Mouse (Mus musculus) midbrain, embryonic 14.5 days (tissue): ENCODE results near the gene Bach2. TPM values are rescaled to one million over a fixed set of nuclear protein-coding genes. Genes with fewer than 3 reads are reported as not detected.

Source experiments
- ATAC-seq: fragments of 200-750 bp; cut with Nextera tagmentation; 2 replicates; pipeline ENCODE4 v1.8.0; 2017; ENCODE audit warnings: moderate number of reproducible peaks, moderate library complexity; ENCODE audit not compliant: low FRiP score, low TSS enrichment
- DNase-seq: peaks from one replicate; pipeline ENCODE4 v3.0.0-alpha.2; 2015
- H3K27ac ChIP-seq: fragments of 300-500 bp; sonication (generic); replicated peaks from 2 replicates; pipeline ENCODE4 v1.5.1; 2014; ENCODE audit warnings: mild to moderate bottlenecking, low read depth, low read length, moderate library complexity
- H3K27me3 ChIP-seq: fragments of 300-500 bp; sonication (generic); 2 replicates; pipeline ENCODE4 v1.6.1; 2014; ENCODE audit warnings: low read length, control low read depth, mixed read lengths; ENCODE audit not compliant: control insufficient read depth, insufficient read depth
- H3K36me3 ChIP-seq: fragments of 300-500 bp; sonication (generic); 2 replicates; pipeline ENCODE4 v1.6.1; 2014; ENCODE audit warnings: low read length, control low read depth; ENCODE audit not compliant: control insufficient read depth, insufficient read depth
- H3K4me1 ChIP-seq: fragments of 300-500 bp; sonication (generic); 2 replicates; pipeline ENCODE4 v1.6.1; 2014; ENCODE audit warnings: mild to moderate bottlenecking, antibody characterized with exemption, low read length, control low read depth; ENCODE audit not compliant: control insufficient read depth, insufficient read depth
- H3K4me2 ChIP-seq: fragments of 300-500 bp; sonication (generic); 2 replicates; pipeline ENCODE4 v1.6.1; 2014; ENCODE audit warnings: mild to moderate bottlenecking, low read length, moderate library complexity
- H3K4me3 ChIP-seq: fragments of 300-500 bp; sonication (generic); replicated peaks from 2 replicates; pipeline ENCODE4 v1.5.1; 2014; ENCODE audit warnings: low read depth, low read length
- H3K9ac ChIP-seq: fragments of 300-500 bp; sonication (generic); replicated peaks from 2 replicates; pipeline ENCODE4 v1.6.1; 2014; ENCODE audit warnings: mild to moderate bottlenecking, low read length, moderate library complexity
- H3K9me3 ChIP-seq: fragments of 300-500 bp; sonication (generic); 2 replicates; pipeline ENCODE4 v1.6.1; 2016; ENCODE audit warnings: low read length, control low read depth, mixed read lengths; ENCODE audit not compliant: control insufficient read depth
- WGBS: fragments of 180-500 bp; shearing (Covaris S2); extraction: QIAGEN DNeasy Blood & Tissue Kit; methylation state at CpG from one replicate; pipeline ENCODE4 v1.1.7; 2014; 5-methylcytosine and 5-hydroxymethylcytosine counted together
- polyA plus RNA-seq: library from polyadenylated mRNA; unstranded; fragments of >200 nt; fragmentation: Nextera tagmentation; extraction: Ambion mirVana; gene quantifications from 2 replicates; pipeline ENCODE4 v1.2.1, GENCODE M21; 2014

Gene Bach2
- polyA plus RNA-seq, 1 experiment from 2014 or later = 27.0 TPM

DNA sequence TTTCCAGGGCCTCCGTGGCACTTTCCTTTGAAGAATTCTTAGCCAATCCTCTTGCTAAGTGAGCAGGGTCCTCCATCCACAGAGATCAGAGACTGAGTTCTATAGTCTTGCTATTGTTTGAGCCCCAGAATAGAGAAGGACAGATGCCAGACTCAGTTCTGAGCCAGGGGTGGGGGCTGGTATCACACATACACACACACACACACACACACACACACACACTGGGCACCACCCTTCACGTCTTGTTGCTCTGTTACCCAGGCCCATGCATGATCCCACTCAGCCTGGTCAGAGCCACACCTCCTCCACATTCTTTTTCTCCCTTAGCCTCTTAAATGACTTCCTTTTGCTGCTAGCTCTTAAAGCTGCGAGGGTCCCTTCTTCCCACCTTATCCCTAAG, 121.0 kb downstream of the Bach2 start:
- no peaks in the 10 kb centered on the region for H3K36me3 ChIP-seq
- H3K4me2 ChIP-seq = peak overlapping the region; percentile 34; the same call in 1 of the 2 replicates
- no peaks in the 10 kb centered on the region for H3K9me3 ChIP-seq
- H3K4me1 ChIP-seq = peaks cover 36% of the 10 kb centered on the region
- peak overlapping the region; percentile 77 for H3K27ac ChIP-seq
- whole genome bisulfite sequencing = 18% methylated on average over 3 of the region's 3 CpGs
- H3K4me3 ChIP-seq = no peak overlapping the region
- DNase-seq (peak; percentile 39), ATAC-seq (0 out of 2 replicates have a peak, but pooled peaks have one; percentile 19)
- no peak overlapping the region for H3K9ac ChIP-seq
- H3K27me3 ChIP-seq = no peaks in the 10 kb centered on the region

DNA sequence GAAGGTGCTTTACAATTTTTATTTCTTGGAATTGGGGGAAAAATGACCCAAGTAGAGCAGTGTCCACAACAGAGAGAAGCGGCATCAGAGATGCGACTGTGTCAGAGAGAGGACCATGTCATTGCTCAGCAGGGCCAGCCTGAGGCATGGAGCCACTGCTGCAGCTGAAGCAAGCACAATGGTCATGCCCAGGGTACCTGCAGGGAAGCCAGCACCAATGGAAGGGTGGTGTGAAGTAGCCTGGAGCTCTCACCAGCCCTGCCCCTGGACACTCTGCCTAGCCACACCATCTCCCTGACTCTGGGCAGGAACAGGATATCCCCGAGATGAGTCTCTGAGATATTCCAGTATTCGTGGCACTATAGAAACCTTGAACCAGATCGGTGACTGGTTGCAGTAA, 121.9 kb downstream of the Bach2 start:
- DNase-seq (no peak), ATAC-seq (no peak)
- no peaks in the 10 kb centered on the region for H3K36me3 ChIP-seq
- H3K4me2 ChIP-seq = no peak overlapping the region
- 95% methylated on average over 5 of the region's 5 CpGs for WGBS
- H3K9ac ChIP-seq = no peak overlapping the region
- H3K27ac ChIP-seq = no peak overlapping the region
- peaks cover 43% of the 10 kb centered on the region for H3K4me1 ChIP-seq
- no peak overlapping the region for H3K4me3 ChIP-seq
- H3K9me3 ChIP-seq = no peaks in the 10 kb centered on the region
- no peaks in the 10 kb centered on the region for H3K27me3 ChIP-seq

DNA sequence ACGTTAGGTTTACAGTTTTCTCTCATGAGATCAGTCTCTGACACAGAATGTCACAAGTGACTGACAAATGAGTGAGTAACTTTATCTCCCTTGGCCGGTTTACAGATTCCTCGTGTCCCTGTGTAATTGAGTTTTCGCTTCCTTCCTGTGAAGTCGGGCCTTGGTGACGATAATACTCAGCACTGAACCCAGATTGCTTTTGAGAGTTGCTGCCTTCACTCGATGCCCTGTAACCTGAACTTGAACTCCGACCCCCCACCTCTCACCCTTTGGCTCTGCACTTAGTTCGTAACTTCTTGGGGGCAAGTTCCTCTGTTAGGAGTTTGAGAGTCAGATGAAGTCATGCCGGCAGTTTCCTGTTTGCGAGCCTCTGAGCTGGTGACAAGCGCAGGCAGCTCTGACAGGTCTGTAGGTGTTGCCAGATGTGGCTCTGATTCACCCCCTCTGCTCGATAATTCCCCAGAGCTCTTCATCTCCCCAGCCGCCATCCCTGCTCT, 124.9 kb downstream of the Bach2 start:
- Histone ChIP-seq H3K9ac (no peak overlapping the region), H3K9me3 (no peaks in the 10 kb centered on the region), H3K36me3 (no peaks in the 10 kb centered on the region), H3K4me3 (no peak overlapping the region), H3K27ac (no peak overlapping the region), H3K4me1 (peaks cover 38% of the 10 kb centered on the region), H3K27me3 (no peaks in the 10 kb centered on the region), H3K4me2 (no peak overlapping the region)
- DNase-seq (no peak), ATAC-seq (no peak)
- WGBS = 80% methylated on average over 14 of the region's 14 CpGs

DNA sequence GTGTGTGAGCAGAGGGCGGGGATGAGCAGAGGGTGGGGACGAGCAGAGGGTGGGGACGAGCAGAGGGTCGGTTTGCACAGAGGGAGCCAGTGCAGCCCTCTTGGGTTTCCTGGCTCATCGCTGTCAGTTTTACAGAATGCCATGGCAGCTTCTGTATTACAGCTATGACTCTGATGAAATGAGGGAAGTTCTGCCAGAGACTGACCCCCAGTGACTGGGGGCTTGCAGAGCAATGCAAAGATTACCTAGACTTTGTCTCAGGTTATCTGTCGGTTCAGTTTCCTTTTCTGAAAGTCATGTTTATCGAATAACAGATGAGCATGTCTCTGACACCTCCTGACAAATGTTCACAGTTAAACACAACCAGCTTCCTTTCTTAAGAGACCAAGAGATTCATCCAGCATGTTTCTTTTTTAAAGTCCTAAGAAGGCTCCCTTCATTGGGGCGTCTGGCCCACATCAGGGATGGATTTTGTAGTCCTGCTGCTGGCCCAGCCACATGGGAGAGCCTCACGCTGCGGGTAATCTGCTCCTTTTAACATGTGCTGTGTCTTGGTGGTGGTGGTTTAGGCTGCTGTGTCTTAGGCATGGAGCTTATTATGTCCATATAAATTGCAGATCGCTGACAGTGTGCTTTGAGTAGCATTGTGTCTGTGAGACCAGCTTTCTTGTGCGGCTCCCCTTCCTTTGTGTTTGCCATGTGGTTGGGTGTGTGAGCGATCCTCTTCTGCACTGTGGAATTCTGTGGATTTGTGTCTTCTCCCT, 126.7 kb downstream of the Bach2 start:
- peak overlapping the region; percentile 15 for H3K27ac ChIP-seq
- 31% methylated on average over 13 of the region's 13 CpGs for WGBS
- no peak for DNase-seq
- H3K4me1 ChIP-seq = peaks cover 35% of the 10 kb centered on the region
- H3K36me3 ChIP-seq = no peaks in the 10 kb centered on the region
- no peak for ATAC-seq
- H3K4me2 ChIP-seq = no peak overlapping the region
- H3K4me3 ChIP-seq = no peak overlapping the region
- no peaks in the 10 kb centered on the region for H3K27me3 ChIP-seq
- no peak overlapping the region; the same call in 1 of the 2 replicates for H3K9ac ChIP-seq
- H3K9me3 ChIP-seq = no peaks in the 10 kb centered on the region

DNA sequence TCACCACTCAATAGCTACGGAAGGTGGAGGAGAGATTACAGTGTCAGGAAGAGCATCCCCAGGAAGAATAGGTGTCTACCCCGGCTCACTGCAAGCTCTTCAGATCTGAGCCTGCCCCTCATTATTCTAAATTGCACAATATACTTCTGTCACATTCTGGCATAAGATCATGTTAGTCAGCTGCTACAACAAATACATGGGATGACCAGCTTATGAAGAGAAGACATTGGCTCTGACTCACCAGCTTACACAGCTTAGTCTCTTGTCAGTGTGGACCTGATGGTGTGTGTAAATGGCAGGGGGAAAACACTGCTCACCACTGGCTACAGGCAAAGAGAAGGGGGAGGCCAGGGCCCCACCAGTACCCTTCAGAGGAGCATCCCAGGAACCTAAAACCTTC, 127.6 kb downstream of the Bach2 start:
- WGBS = 79% methylated on average over 2 of the region's 2 CpGs
- DNase-seq (no peak), ATAC-seq (no peak)
- Histone ChIP-seq H3K27me3 (no peaks in the 10 kb centered on the region), H3K4me2 (no peak overlapping the region), H3K36me3 (no peaks in the 10 kb centered on the region), H3K4me1 (peaks cover 44% of the 10 kb centered on the region), H3K9me3 (no peaks in the 10 kb centered on the region), H3K27ac (no peak overlapping the region), H3K4me3 (no peak overlapping the region), H3K9ac (no peak overlapping the region)

DNA sequence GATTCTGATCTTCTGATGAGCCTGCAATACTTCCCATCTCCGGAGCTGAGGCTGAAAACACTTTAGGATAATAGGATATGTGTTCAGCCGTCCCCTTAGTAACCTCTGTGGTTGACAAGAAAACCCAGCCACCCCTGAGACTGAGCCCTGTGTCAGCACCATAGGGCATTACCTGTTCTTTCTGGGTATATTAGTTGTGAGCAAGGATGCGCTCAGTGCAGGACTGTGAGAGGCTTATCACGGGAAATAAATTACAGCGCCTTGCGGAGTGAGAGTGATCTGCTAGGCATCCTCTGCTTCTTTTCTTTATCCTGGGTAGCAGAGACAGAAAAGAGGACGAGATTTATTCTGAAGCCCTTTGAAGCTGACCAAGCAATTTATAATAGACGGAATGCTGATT, 129.7 kb downstream of the Bach2 start:
- Histone ChIP-seq H3K4me3 (no peak overlapping the region), H3K36me3 (no peaks in the 10 kb centered on the region), H3K9me3 (no peaks in the 10 kb centered on the region), H3K4me2 (peak overlapping the region; percentile 21), H3K4me1 (peaks cover 64% of the 10 kb centered on the region), H3K27me3 (no peaks in the 10 kb centered on the region), H3K9ac (no peak overlapping the region), H3K27ac (peak overlapping the region; percentile 68)
- ATAC-seq (peak; percentile 46; the same call in 1 of the 2 replicates), DNase-seq (peak; percentile 64)
- 17% methylated on average over 8 of the region's 8 CpGs for WGBS

DNA sequence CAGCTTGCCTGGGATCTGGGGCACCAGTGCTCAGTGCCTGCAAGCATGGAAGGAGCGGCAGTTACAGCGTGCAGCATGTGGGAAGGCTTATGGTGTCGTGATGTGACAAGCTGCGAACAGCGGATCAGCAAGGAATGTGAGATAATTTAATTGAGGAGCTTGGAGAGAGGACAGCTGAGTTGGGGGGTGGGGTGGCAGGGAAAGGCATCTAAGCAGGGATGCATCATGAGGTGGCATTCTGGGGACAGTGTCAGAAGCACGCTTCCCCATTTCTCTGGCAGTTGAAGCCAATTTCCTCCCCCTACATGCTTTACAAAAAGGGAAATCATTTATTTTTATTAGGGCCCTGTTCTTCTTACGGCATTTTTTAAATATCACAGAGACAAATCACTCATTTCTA, 134.5 kb downstream of the Bach2 start:
- 31% methylated on average over 7 of the region's 7 CpGs for WGBS
- no peak overlapping the region for H3K9ac ChIP-seq
- peaks cover 47% of the 10 kb centered on the region for H3K4me1 ChIP-seq
- DNase-seq (peak; percentile 68), ATAC-seq (no peak)
- no peaks in the 10 kb centered on the region for H3K36me3 ChIP-seq
- no peaks in the 10 kb centered on the region for H3K27me3 ChIP-seq
- no peak overlapping the region for H3K4me3 ChIP-seq
- no peaks in the 10 kb centered on the region for H3K9me3 ChIP-seq
- H3K27ac ChIP-seq = peak overlapping the region; percentile 52
- H3K4me2 ChIP-seq = peak overlapping the region; percentile 9; the same call in 1 of the 2 replicates

DNA sequence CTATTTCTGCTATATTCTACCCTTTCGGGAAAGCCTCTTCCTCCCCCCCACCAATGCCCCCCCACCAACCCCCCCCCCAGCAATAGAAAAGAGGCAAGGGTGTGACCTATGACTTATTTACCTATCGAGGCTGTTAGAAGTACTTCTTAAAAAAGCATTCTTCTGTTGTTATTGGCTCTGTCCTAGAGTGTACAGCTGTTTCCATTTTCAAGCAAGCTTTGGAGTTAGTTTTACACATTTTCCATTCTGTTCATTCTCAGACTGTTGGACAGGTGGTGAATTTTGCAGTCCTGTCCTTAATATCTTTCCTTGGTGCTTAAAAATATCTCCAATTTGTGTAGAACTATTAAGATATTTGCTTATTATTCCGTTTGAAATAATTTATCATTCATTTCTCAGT, 134.9 kb downstream of the Bach2 start:
- no peak overlapping the region for H3K4me3 ChIP-seq
- no peak for DNase-seq
- peaks cover 44% of the 10 kb centered on the region for H3K4me1 ChIP-seq
- no peak overlapping the region for H3K27ac ChIP-seq
- H3K9ac ChIP-seq = no peak overlapping the region
- 81% methylated on average over 3 of the region's 3 CpGs for WGBS
- H3K9me3 ChIP-seq = no peaks in the 10 kb centered on the region
- H3K27me3 ChIP-seq = no peaks in the 10 kb centered on the region
- no peaks in the 10 kb centered on the region for H3K36me3 ChIP-seq
- H3K4me2 ChIP-seq = no peak overlapping the region
- no peak for ATAC-seq
